8 mouse cellular contexts compared by ENCODE assay signal in the genomic region with DNA sequence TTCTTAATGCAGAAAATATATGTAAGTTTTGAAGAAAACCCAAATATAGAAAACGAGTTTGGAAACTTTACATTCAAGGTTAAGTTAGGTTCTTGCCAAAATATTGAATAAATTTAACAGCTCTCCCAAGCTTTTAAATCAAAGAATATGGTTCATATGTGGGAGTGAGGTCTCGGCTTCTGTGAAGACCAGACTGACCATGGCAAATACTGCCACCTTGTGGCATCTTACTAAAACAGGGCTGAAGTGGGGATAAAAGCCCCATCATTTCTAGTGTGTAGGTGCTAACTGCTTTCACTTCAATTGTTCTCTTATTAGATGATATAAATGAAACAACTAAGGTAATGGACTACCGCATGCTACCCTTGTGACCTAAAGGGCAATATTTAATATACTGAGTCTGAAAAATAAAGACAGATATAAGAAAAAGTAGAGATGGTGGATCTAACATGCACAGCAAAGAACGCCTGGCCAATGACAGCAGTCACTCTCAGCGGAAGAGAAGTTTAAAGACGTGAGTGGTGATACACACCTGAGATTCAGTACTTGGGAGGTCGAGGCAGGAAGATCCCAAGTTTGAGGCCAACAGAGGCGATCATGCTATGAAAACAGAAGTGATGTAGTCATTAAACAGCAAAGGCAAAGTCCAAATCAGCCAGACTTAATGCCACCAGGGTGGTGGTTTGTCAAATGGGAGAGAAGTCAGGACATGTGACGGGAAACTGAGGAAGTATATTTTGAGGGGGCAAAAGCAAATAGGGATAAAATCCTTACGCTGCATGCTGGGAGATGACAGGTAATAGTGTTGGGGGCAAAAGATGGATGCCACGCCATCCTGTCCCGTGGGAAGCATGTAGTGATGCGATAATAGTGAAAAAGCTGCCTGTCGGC. TPM values are rescaled to one million over a fixed set of nuclear protein-coding genes. Genes with fewer than 3 reads are reported as not detected.
DNase-seq lines count a peak whose midpoint lies in the region; ATAC-seq and TF ChIP-seq lines count a peak whose summit lies in the region.

No protein-coding gene starts in this region.

- POLR2A ChIA-PET in Patski (lab: Charles Lee), result interaction anchor here (0.6 kb wide), 1 partner anchor 34 kb away, joined by 3 read pairs; no protein-coding TSS in a partner anchor

- 0 out of 2 replicates have a peak, but pooled peaks cover 3% of the 10 kb centered on the region for H3K4me1 ChIP-seq in heart, embryonic 11.5 days (ENCODE audit: control insufficient read depth, insufficient read depth, low read length)

- CTCF ChIA-PET in Patski (lab: Charles Lee), result interaction anchor here (1.0 to 2.5 kb wide), 5 partner anchors 10 to 346 kb away, joined by 3 to 11 read pairs (median 4); no protein-coding TSS in a partner anchor

- ATAC-seq in heart, embryonic 11.5 days (replicated peaks; ENCODE audit: insufficient number of reproducible peaks, low FRiP score, low TSS enrichment), result no peak
- peak; percentile 54 for ATAC-seq in Patski
- ATAC-seq in hematopoietic stem cell, adult 5-6 weeks (replicated peaks in 1 of 2; ENCODE audit: insufficient read depth in 1 of 2, low FRiP score in 2 of 2, low TSS enrichment in 1 of 2, low read depth in 1 of 2, poor library complexity in 2 of 2, severe bottlenecking in 2 of 2), result peak; percentile 54 to 55; a peak in 1 of 4 replicates

- TF ChIP-seq CTCF in Patski (IDR thresholded peaks at IDR 0.05), result peak; percentile 67

- peak; percentile 70 for DNase-seq in heart, adult 11 months
- peak; percentile 73 for DNase-seq in 416B (ENCODE audit: low read depth)
- no peak for DNase-seq in Patski (ENCODE audit: low read depth, low spot score)
- DNase-seq in naive thymus-derived CD4-positive, alpha-beta T cell, adult 2 months (ENCODE audit: low read depth), result peak; percentile 61
- no peak for DNase-seq in yolk sac, embryonic 10.5 days (ENCODE audit: low spot score)
- DNase-seq in gastrocnemius, adult 18-20 months (ENCODE audit: low spot score), result no peak

- H3K36me3 ChIP-seq in heart, embryonic 11.5 days (ENCODE audit: control insufficient read depth, insufficient read depth, low read length), result peaks cover 18% of the 10 kb centered on the region

- WGBS in heart, embryonic 11.5 days (ENCODE audit: insufficient replicate concordance), result 83% methylated on average over 14 of the region's 14 CpGs

- no peak overlapping the region for H3K27ac ChIP-seq in heart, embryonic 11.5 days (ENCODE audit: low read depth, low read length)

- no peak overlapping the region for H3K4me3 ChIP-seq in heart, embryonic 11.5 days (ENCODE audit: low read depth, low read length)

- H3K4me2 ChIP-seq in heart, embryonic 11.5 days, result no peak overlapping the region

- no peaks in the 10 kb centered on the region for H3K27me3 ChIP-seq in heart, embryonic 11.5 days (ENCODE audit: control insufficient read depth, insufficient read depth, low read length)
- H3K27me3 ChIP-seq in Patski, result no peaks in the 10 kb centered on the region

- in situ Hi-C loops in Patski (cut with MboI; ENCODE audit: low pct_unique_long_range_greater_than_20kb), result loop anchor here (5.0 kb wide), 1 partner anchor 348 kb away; no protein-coding TSS in a partner anchor

- no peak overlapping the region for H3K9ac ChIP-seq in heart, embryonic 11.5 days (ENCODE audit: low read depth, low read length)

- no peaks in the 10 kb centered on the region for H3K9me3 ChIP-seq in heart, embryonic 11.5 days (replicated peaks; ENCODE audit: control insufficient read depth, low read length)

RNA-seq across cellular contexts. Expression of a gene that starts 12.5 kb away (rescaled TPM):
- polyA plus RNA-seq in heart, embryonic 11.5 days (2014; fragmentation: Nextera tagmentation; extraction: Ambion mirVana), result 148 and 156 TPM in 2 replicates
- polyA plus RNA-seq in Patski (2021), result 114 TPM
- total RNA-seq in hematopoietic stem cell, adult 5-6 weeks (2017), result 150 and 167 TPM in 2 replicates
- 1 to 10 TPM; 6.8 TPM for total RNA-seq in gastrocnemius, adult 18-20 months (2021)

Comparison
In these comparisons a context has a peak if more than half of its experiments do, and no peak if none do; other contexts are left out.
1. DNase-seq: peak in heart, adult 11 months (single experiment), 416B (single experiment) and naive thymus-derived CD4-positive, alpha-beta T cell, adult 2 months (single experiment); none in Patski (single experiment), yolk sac, embryonic 10.5 days (single experiment) and gastrocnemius, adult 18-20 months (single experiment).
2. RNA of a gene that starts 12.5 kb away (total RNA-seq): 150 to 167 TPM in hematopoietic stem cell, adult 5-6 weeks; 6.8 TPM in gastrocnemius, adult 18-20 months; every median in the first group is over 10 times any median in the second.